Mouse (Mus musculus): Measurements from ENCODE around the gene Pwp2. TPM values are rescaled to one million over a fixed set of nuclear protein-coding genes. Genes with fewer than 3 reads are reported as not detected.

Gene Pwp2
- total RNA-seq, 2 experiments from 2014 or later = 8.6 to 8.8 TPM

DNA sequence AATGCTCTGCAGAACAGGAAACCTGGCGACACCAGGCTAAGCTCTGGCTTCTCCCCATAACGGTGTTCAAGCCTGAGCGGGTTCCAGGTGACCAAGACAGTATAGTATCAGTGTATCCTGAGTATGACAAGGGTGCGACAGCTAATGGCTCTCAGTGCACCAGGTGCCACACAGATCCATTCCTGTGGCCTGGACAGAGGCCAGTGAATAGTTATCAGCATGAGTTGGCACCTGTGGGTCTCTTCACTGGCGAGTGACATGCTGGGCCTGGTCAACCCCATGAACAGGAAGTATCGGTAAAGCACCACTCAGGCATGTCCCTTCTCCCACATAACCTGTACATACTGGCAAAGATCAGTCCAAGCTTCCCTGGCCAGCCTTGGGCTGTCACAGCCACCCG lies 13.9 kb downstream of the Pwp2 start:
- DNase-seq = no peak

DNA sequence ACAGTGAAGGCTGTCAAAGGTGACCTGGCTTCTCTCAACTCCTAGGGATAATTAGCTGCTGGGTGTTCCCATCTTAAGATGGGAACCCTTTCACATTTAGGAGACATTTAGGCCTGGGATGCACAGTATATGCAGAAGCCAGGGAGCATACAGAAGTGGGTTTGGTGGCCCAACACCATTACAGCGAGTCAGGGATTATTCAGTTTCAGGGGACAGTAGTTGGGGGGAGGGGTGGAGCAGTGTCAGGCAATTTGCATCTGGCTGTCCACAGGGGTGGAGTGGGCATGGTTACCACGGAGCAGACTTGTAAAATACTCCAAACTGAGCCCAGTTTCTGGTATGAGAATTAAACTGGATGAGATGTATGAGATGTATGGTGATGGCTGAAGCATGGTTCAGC lies 14.5 kb downstream of the Pwp2 start:
- DNase-seq = no peak

DNA sequence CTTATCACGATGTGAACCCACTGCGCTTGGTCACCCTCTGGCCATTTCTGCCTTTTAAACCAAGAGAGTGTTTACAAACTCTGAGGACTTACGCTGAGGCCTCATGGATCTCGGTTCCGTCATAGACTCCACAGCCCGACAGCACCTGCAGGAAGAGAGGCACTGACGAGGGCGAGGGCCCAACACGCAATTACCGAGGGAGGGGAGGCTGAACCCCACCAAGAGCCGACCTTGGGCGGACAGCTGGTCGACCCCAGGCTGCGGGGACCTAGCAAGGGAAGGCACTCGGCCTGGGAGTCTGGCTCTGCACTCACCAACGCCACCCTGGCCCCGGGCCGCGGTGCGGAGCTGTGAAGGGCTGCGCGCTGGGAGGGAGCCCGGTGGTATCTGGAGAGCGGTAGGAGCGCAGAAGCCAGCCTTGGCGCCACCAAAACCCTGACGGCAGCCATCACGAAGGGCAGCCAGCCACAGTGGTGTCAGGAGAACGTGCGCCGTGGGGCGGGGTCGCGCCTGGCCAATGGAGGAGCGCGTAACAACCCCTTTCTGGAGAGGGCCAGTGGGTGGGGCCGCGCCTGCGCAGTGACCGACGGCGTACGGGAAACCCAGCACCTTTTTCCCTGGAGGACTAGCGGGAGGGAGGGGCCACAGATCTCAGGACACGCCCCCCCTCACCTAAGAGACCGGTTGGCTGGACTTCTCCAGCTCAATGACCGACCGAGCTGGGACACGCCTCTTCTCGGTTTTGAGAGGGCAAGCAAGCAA lies 15.5 kb downstream of the Pwp2 start, which contains the start of gene D10Jhu81e:
Gene D10Jhu81e (minus strand): TSS at position 502 of the 762 bp plus-strand sequence.
- peak; percentile 100 for DNase-seq

DNA sequence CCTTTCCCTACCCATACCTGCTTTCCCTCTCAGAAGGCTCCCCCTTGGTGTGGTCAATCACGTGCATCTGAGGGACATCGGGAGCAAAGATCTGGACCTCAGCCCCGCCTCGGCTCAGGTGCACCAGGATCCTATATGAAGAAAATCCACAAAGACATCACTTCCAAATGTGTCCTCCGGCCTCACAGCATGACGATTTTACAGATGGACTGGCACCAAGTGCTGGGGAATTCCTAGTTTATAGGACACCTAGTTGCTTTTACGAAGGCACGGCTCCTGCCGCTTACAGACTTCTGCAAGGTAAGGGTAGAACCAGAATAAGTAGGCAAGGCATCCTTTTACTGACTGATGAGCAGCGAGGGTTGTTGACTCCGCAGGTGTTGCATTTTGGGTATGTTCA lies 16.2 kb downstream of the Pwp2 start:
- DNase-seq = no peak

DNA sequence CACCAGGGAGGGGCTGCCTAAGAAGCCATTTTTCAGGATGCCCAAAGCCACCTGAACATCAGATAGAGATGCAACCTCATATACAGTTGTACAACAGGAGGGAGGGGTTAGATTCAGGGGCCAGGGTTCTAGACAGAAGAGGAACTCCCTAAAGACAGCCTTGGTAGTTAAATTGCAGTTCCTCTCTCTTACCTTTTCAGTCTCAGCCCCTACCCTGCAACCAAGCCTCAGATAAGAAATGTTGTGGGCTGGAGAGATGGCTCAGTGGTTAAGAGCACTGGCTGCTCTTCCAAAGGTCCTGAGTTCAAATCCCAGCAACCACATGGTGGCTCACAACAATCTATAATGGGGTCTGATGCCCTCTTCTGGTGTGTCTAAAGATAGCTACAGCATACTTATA lies 17.2 kb downstream of the Pwp2 start:
- no peak for DNase-seq

DNA sequence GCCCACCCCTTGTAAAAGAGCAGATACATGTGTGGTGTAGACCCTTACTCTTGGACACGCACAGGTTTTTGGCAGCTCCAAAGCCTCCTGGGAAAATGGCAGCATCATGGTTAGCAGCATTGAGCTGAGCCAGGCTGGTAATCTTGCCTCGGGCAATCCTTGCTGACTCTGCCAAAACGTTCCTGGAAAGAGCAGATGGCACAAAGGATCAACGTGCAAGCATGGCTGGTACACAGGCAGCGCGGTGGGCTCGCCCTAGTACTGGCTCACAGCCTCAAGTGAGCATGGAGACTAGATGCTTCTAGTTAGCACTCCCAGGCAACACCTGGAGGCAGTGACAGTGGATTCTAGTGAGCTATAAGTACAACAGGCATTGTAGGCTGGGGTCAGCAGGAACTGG lies 17.6 kb downstream of the Pwp2 start:
- DNase-seq = no peak

DNA sequence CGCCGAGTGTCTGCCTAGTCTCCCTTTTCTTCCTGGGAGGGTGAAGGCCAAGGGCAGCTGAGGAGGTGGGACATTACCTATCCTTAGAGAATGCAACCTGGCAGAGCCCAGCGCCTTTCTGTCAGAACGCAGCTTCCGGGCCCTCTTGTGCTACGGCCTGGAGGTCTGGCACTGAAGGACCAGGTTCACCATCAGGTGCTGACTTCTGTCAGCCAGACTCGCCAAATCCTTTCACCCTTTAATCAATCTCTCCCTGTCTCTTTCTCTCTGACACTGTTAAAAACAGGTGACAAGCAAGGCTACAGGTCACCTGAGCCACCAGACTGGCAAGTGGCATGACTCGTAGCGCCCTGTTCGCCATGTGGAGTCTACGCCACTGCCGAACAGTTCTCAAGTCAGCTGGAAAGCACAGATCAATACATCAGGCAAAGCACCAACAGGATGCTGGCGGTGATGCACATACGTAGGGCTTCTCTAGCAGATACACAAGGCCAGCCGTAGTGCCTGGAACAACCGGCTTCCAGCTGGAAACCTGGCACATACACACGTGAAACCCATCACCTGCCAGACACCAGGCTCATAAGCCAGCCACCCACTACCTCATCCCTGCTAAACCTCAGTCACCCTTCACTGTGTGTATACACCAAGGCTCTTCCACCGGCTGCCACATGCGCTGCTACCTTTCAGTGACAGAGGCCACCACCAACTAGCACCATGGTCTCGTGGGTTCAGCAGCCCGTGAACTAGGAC lies 19.5 kb downstream of the Pwp2 start:
- DNase-seq = no peak

DNA sequence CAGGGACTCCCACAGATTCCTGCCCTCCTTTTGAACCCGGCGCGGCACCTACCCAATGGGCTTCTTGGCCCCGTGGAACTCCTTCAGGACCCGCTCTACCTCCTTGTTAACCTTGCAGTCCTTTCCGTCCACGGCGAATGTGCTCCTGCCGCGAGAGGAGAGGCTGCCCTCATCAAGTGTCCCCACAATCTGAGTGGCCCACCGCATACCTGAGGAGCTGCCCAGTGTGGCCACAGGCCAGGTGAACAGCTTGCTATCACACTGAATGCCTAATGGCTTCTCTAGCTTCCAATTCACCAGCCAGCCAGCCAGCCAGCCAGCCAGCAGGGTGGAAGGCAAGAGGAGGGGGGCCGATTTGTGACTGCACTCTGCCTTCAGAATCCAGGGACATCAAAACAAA lies 20.2 kb downstream of the Pwp2 start:
- DNase-seq = no peak

DNA sequence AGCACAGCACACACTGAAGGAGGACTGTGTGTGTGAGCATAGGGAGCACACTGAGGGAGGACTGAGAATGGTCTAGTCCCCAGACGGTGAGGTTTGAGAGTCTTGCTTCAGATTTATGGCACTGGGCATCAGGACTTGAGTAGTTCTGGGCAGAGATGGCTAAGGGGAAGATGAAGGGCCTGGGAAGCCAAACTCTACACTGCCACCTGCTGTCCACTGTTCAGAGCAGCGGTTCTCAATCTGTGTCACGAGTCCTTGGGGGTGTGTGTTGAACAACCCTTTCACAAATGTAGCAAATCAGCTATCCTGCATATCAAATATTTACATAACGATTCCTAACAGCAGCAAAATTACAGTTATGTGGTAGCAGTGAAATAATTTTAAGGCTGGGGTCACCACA lies 21.0 kb downstream of the Pwp2 start:
- peak; percentile 70 for DNase-seq

DNA sequence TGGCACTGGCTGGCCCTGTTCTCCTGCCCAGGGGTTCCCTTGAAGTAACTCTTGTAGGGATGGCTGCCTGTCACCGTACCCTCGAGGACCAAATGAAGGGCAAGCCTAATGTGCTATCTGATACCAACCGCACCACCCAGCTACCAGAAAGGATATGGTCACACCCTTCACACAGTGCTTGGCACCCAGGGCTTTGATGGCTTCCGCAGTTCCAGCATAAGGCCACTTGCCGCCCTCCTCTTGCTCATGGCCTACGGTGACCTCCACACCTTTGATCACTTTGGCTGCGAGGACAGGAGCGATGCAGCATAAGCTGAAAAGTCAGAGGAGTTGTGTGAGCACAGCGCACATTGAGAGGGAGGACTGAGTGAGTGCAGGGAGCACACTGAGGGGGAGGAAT lies 21.7 kb downstream of the Pwp2 start:
- no peak for DNase-seq

DNA sequence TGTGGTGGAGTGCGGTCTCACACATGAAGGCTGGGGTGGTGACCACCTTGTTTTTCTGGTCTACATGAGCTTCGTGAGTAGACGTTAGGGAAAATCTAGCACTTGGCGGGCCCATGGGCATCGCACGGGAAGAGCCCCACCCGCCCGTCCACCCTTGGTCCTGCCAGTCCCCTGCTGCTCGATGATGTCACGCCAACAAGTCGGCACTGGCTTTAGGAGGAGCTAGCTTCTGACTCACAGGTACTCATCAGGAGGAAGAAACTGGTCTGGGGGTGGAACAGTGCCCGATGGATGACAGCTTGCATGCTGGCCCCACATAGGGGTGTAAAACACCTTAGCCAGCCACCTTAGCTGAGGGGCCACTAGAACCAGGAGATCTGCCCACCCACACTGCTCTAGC lies 22.3 kb downstream of the Pwp2 start:
- no peak for DNase-seq

DNA sequence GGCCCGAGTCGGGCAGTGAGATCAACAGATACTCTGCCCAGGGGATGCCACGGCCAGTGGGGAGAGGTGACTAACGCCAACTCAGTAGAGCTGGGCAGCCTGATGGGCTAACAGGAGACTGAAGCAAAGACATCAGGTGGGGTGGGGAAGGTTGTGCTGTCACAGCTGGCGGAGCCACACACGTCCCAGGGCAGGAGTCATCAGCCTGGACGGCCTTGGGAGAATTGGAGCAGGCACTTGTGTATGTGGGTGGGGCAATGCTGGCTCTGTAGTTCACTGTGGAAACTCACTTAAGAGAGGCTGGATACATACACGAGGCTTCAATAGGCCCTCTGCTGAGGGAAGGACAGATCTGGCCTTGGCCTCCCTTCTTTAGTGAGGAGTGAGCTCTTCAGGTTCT lies 23.9 kb downstream of the Pwp2 start:
- DNase-seq = no peak

DNA sequence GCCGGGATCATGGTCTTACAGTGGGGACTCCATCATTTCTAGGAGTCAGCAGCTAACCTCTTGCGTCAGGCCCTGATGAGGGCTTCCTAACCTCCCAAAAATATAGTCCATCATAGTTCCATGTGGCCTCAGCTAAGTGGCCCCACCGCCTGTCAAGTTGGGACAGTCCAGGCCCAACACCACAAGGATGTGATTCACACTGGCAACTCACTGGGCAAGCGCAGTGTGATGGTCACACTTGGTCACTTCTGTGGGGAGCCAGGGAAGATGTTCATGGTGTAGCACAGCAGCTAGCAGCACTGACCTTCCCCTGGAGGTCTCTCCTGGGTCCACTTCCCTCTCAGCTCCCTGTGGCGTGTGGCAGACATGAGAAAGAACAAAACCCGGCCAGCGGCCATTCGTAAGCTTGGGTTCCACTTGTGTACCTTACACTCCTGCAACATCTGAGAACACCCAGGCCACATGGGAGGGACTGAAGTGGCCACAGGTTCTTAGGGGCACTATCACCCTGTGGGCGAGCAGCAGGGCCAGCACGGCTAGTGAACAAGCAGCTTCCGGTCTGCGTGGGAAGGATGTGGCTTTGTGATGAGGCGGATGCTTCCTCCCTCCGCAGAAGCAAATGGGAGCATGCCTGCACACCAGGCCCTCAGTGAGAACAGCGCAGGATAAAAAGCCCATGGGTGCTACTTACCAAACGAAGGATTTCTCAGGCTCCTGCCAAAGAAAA lies 24.4 kb downstream of the Pwp2 start:
- no peak for DNase-seq

DNA sequence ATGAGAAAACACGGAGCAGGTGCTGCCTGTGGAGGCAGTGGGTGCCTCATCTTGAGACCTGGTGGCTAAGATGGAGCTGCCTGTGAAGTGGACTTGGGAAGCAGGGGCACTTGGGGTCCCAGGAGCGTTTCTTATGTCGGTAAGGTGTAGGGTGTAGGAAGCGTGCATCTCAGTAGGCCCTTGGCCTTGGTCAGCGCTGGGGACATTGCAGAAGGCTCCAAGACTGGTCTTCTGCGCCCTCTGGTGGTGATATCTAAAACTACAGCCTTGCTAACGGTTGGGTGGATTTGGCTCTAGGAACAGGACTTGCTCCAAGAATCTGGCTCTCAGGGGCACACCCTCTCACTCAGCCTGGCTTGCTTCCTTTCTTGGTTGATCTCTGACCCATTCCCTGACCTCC lies 25.0 kb downstream of the Pwp2 start:
- peak; percentile 82 for DNase-seq

DNA sequence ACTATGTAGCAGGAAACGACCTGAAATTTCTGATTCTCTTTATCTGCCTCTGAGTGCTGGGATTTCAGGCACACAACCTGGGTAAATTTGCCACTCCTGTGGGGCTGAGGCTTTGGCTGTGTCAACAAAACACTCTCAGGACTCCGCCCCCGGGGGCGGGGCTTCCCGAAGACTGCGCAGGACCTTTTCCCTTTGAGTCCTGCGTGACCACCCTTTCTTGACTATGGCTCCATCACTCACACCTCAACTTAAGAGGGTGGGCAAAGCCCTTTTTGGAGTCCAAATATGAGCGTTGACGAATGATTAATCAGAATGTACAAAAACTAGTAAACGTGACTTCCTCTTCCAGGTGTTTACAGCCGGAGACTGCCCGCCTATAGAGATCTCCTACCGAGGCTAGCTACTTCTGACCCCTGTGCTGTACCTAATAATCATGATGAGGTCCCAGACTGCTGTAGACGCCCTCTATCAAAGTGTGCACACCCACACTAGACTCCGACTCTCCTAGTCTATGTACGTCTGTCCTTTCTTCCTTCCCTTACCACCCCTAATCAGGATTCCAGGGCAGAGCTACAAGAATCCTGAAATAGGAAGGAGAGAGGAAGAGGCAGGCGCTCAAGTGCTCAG lies 25.6 kb downstream of the Pwp2 start:
- DNase-seq = peak; percentile 38

DNA sequence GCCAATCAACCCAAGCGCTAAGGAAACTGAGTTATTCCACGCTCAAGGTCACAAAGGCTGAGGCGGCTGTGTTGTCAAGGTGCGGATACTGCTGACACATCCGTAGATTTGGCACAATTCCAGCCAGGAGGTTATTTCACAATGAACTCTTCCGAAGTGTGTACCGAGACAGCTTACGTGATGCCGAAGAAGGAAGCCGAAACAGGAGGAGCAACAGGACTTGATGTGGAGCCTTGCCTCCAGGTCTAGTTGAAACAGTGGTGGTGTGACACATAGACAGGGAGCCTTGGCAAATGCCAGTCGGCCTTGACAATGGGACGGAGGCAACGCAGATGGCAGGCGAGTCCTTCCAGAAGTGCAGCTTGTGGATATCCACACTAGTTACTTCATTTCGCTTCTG lies 26.9 kb downstream of the Pwp2 start:
- DNase-seq = no peak

DNA sequence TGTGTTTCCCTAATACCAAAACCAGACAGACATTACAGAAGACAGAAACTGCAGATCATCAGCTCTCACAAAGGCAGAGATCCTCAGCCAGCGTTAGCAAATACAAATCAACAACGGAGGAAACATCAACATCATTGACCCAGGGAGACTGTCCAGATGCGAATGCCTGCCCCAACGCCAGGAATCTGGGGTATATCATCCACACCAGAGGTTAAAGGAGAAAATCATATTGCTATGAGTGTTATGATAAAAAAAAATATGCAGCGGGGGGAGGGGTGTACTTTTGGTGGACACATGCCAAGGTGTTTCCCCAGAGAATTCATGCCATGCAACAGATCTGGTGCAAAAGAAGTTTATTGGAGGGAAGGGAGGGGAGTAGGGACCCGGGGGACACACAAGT lies 28.0 kb downstream of the Pwp2 start:
- no peak for DNase-seq

DNA sequence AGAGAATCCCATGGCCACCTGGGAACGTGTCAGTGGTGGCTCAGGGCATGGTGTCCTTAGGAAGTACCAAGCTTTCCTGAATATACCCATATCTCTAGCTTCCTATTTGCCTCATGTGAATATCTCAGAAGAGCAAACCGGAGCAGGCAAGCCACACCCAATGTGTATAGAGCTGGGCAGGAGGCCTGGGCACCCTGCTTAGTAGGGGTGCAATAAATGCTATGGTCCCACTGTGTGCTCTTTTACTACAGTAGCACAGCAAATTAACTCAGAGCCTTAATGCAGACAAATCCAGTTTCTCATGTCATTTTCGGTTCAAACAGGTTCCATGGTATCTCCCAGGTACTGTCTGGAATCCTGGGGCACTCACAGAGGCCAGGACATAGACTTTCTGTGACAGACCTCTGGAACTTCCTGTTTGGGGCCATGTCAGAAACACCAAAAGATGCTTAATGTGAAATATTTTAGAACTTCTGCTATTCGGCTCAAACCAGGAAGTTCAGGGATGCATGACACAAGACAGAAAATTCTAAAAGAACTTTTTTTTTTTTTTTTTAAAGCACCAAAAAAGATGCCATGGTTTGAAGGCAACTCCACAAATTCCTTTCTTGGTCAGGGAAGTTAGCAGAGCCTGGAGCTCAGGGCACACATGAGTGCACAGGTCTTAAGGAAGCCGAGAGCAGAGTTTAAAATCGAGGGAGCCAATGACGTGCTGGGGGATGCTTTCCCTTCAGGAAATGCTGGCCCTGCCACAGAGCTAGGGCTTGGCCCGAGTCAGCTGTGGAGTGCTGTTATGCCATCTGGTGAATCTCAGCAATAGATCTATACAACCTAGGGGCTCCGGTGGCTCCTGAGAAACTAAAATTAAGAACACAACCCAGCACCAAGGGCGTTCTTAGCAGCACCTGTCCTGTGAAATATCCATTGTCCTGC lies 35.8 kb downstream of the Pwp2 start:
- DNase-seq = no peak

DNA sequence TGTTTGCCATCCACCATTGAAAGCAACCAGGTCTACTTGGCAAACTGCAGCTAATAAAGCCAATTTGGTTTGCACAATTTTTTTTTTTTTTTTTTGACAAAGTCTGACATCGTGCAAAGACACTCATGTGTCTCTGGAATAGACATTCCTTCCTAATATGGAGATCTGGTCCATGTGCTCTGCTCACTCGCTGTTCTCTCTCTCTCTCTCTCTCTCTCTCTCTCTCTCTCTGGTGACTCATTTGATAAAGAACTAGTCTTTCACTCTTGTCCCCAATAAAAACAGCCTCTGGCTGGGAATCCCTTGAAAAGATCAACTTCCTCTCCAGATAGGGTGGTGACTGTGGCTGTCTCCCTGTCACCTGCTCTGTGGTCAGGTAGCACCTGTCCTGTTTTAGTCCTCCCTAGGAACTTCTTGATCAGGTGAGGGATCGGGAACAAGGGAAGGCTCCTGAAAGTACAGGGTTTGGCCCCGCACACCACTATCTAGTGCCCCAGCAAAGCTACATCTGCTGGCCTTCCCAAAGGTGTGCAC lies 37.0 kb downstream of the Pwp2 start:
- DNase-seq = no peak

DNA sequence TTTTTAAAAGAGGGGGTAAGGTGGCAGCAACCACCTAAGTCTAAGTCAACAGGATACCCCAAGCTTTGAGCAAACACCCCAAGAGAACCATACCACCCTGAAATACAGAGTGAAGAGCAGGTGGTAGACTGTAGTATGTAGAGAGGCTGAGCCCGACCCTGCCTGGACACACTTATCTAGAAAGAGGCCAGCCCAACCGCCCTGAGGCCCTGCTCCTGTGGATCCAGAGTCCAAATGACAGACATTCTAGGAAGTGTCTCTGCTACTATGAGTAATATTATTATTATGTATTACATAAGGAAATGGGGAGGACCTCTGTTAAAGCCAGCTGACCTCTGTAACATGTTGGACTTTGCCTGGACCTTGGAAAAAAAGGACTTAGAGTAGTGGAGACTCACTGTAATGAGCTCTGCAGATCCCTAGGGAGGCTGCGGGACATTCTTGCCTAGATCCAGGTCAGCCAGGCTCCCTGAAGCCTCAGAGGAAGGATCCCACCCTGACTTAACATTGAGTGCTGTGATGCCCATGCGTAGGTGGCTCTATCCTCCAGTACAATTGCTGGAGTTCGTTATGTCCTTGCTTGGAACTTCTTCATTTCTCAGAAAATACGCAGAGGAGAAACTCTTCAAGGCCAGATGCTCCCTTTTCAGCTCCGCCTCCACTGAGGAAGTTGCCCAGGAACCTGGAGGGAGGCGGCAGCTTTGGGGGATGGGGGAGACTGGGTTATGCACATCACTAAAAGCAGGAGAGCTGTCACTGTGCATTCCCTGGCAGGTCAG lies 41.0 kb downstream of the Pwp2 start:
- DNase-seq = no peak

Measured in gastrocnemius, postnatal 10 days (tissue).